Mouse (Mus musculus) liver, embryonic 14 days (tissue): ENCODE data around the gene Olfr782. TPM values are rescaled to one million over a fixed set of nuclear protein-coding genes. Genes with fewer than 3 reads are reported as not detected.

Source experiments
- polyA plus RNA-seq: library from polyadenylated mRNA; depleted of rRNA; stranded (reverse); fragments of >200 nt; gene quantifications from 2 replicates; pipeline ENCODE4 v1.2.3, GENCODE M21; 2012; rRNA removed

The Olfr782 gene
- not detected in 2 replicates for polyA plus RNA-seq

GRCm38 (mm10) chr10:129348550-129348949 is at the start of gene Olfr782:
Gene Olfr782 (plus strand): TSS chr10:129348850.

GRCm38 (mm10) chr10:129317817-129318216 is 30.8 kb upstream of the Olfr782 start, which contains the start of gene Olfr780:
Gene Olfr780 (plus strand): TSS chr10:129318117.

GRCm38 (mm10) chr10:129328554-129328953 is 20.1 kb upstream of the Olfr782 start, which contains the start of gene Olfr781:
Gene Olfr781 (plus strand): TSS chr10:129328854.

GRCm38 (mm10) chr10:129383783-129384182 is 35.1 kb downstream of the Olfr782 start, which contains the start of gene Olfr784:
Gene Olfr784 (plus strand): TSS chr10:129384083.

Other genes starting within 250 kb of the Olfr782 start
- not detected in 2 replicates for gene Olfr768, start 249.5 kb upstream of the Olfr782 start, polyA plus RNA-seq
- gene Olfr769, start 231.0 kb upstream of the Olfr782 start, polyA plus RNA-seq, result not detected in 2 replicates
- not detected in 2 replicates for gene Olfr770, start 209.9 kb upstream of the Olfr782 start, polyA plus RNA-seq
- not detected in 2 replicates for gene Olfr771, start 184.1 kb upstream of the Olfr782 start, polyA plus RNA-seq
- gene Olfr772, start 170.9 kb upstream of the Olfr782 start, polyA plus RNA-seq, result not detected in 2 replicates
- gene Olfr773, start 161.4 kb upstream of the Olfr782 start, polyA plus RNA-seq, result not detected in 2 replicates
- not detected in 2 replicates for gene Olfr774, start 112.6 kb upstream of the Olfr782 start, polyA plus RNA-seq
- gene Olfr775, start 100.4 kb upstream of the Olfr782 start, polyA plus RNA-seq, result not detected in 2 replicates
- not detected in 2 replicates for gene Olfr776, start 89.7 kb upstream of the Olfr782 start, polyA plus RNA-seq
- not detected in 2 replicates for gene Olfr777, start 77.4 kb upstream of the Olfr782 start, polyA plus RNA-seq
- not detected in 2 replicates for gene Olfr780, start 30.7 kb upstream of the Olfr782 start, polyA plus RNA-seq
- not detected in 2 replicates for gene Olfr781, start 20.0 kb upstream of the Olfr782 start, polyA plus RNA-seq
- gene Olfr784, start 35.2 kb downstream of the Olfr782 start, polyA plus RNA-seq, result 0.01 TPM in 1 of 2 replicates, not detected in the other
- gene Olfr785, start 56.6 kb downstream of the Olfr782 start, polyA plus RNA-seq, result not detected in 2 replicates
- gene Olfr786, start 78.5 kb downstream of the Olfr782 start, polyA plus RNA-seq, result not detected in 2 replicates
- not detected in 2 replicates for gene Olfr787, start 113.0 kb downstream of the Olfr782 start, polyA plus RNA-seq
- not detected in 2 replicates for gene Olfr788, start 122.1 kb downstream of the Olfr782 start, polyA plus RNA-seq
- not detected in 2 replicates for gene Olfr789, start 135.9 kb downstream of the Olfr782 start, polyA plus RNA-seq
- not detected in 2 replicates for gene Olfr790, start 149.6 kb downstream of the Olfr782 start, polyA plus RNA-seq
- gene Olfr791, start 172.9 kb downstream of the Olfr782 start, polyA plus RNA-seq, result not detected in 2 replicates
- gene Olfr792, start 190.3 kb downstream of the Olfr782 start, polyA plus RNA-seq, result not detected in 2 replicates
- gene Olfr794, start 218.8 kb downstream of the Olfr782 start, polyA plus RNA-seq, result not detected in 2 replicates